Comparison of ENCODE assay signal across 15 mouse cellular contexts in genomic region chr3:38076835-38077234, GRCm38 (mm10).
A peak's percentile ranks its signal among the peaks of the same experiment; 100 is the strongest.
DNase-seq lines count a peak whose midpoint lies in the region; ATAC-seq lines count a peak whose summit lies in the region.
"Had no signal": no experiment of that assay in that cellular context is flagged by ENCODE, and none has a peak within 500 bp of the region (broad histone marks: within the 10 kb centered on the region; RNA-seq: fewer than 3 reads in every experiment).

No protein-coding gene starts in this region.

- intact Hi-C loops in left cerebral cortex, postnatal 4 days (cut with DNase I): loop anchor here (1.0 kb wide), 1 partner anchor 23 kb away; no protein-coding TSS in a partner anchor

- no peak overlapping the region for H3K9ac ChIP-seq in heart, embryonic 11.5 days (ENCODE audit: low read depth, low read length)
- H3K9ac ChIP-seq: embryonic facial prominence, embryonic 12.5 days; neural tube, embryonic 15.5 days had no signal

- peak; percentile 47 to 67 for DNase-seq in heart, adult 18-20 months
- peak; percentile 7 to 23 for DNase-seq in left cerebral cortex, adult 9 months (ENCODE audit: low spot score in 2 of 2)
- DNase-seq in left cerebral cortex, postnatal 4 days: no peak
- peak; percentile 38 for DNase-seq in adipocyte (ENCODE audit: low spot score)
- DNase-seq: cerebellum, adult 18-20 months; liver had no signal

- H3K27ac ChIP-seq in heart, embryonic 11.5 days (ENCODE audit: low read depth, low read length): no peak overlapping the region
- H3K27ac ChIP-seq: embryonic facial prominence, embryonic 12.5 days; macrophage; neural tube, embryonic 15.5 days had no signal

- no peak overlapping the region for H3K4me3 ChIP-seq in heart, embryonic 11.5 days (ENCODE audit: low read depth, low read length)
- H3K4me3 ChIP-seq: embryonic facial prominence, embryonic 12.5 days; neural tube, embryonic 15.5 days had no signal

- 72% methylated on average over 1 of the region's 1 CpGs for WGBS in heart, embryonic 11.5 days (ENCODE audit: insufficient replicate concordance)

- 0 out of 2 replicates have a peak, but pooled peaks cover 3% of the 10 kb centered on the region for H3K9me3 ChIP-seq in heart, embryonic 11.5 days (replicated peaks; ENCODE audit: control insufficient read depth, low read length)
- H3K9me3 ChIP-seq: embryonic facial prominence, embryonic 12.5 days; neural tube, embryonic 15.5 days had no signal

- H3K4me2 ChIP-seq in heart, embryonic 11.5 days: no peak overlapping the region
- H3K4me2 ChIP-seq: embryonic facial prominence, embryonic 12.5 days; neural tube, embryonic 15.5 days had no signal

- H3K4me1 ChIP-seq in heart, embryonic 11.5 days (ENCODE audit: control insufficient read depth, insufficient read depth, low read length): no peaks in the 10 kb centered on the region
- H3K4me1 ChIP-seq: embryonic facial prominence, embryonic 12.5 days; neural tube, embryonic 15.5 days had no signal

- ATAC-seq in heart, embryonic 11.5 days (replicated peaks; ENCODE audit: insufficient number of reproducible peaks, low FRiP score, low TSS enrichment): no peak
- peak; percentile 66 for ATAC-seq in megakaryocyte progenitor cell, adult 5-6 weeks (replicated peaks; ENCODE audit: poor library complexity)
- ATAC-seq in activated CD4-positive, CD25-positive, alpha-beta regulatory T cell, adult 4 months: no peak
- ATAC-seq in erythroblast, adult 5-6 weeks (replicated peaks; ENCODE audit: low FRiP score, poor library complexity, severe bottlenecking): no peak
- ATAC-seq: forebrain, embryonic 16.5 days had no signal

- no peaks in the 10 kb centered on the region for H3K27me3 ChIP-seq in heart, embryonic 11.5 days (ENCODE audit: control insufficient read depth, insufficient read depth, low read length)
- H3K27me3 ChIP-seq: CH12.LX; embryonic facial prominence, embryonic 12.5 days; neural tube, embryonic 15.5 days had no signal

- no peaks in the 10 kb centered on the region for H3K36me3 ChIP-seq in heart, embryonic 11.5 days (ENCODE audit: control insufficient read depth, insufficient read depth, low read length)
- H3K36me3 ChIP-seq: embryonic facial prominence, embryonic 12.5 days; neural tube, embryonic 15.5 days had no signal
